15 mouse cellular contexts compared by ENCODE assay signal in genomic region chr2:130832012-130832411, GRCm38 (mm10).
"Had no signal": no experiment of that assay in that cellular context is flagged by ENCODE, and none has a peak within 500 bp of the region (broad histone marks: within the 10 kb centered on the region; RNA-seq: fewer than 3 reads in every experiment).

No protein-coding gene starts in this region.

- H3K27me3 ChIP-seq: kidney, embryonic 15.5 days; limb, embryonic 12.5 days; megakaryocyte, embryonic 14.5 days; midbrain, embryonic 12.5 days; neural tube, embryonic 13.5 days had no signal

- H3K27ac ChIP-seq: kidney, embryonic 15.5 days; left cerebral cortex, adult 2 months; limb, embryonic 12.5 days; liver, embryonic 14.5 days; midbrain, embryonic 12.5 days; neural tube, embryonic 13.5 days; stomach, postnatal 0 days had no signal

- H3K4me1 ChIP-seq: limb, embryonic 12.5 days had no signal

- ATAC-seq: midbrain, embryonic 16.5 days had no signal

- DNase-seq: kidney, postnatal 14 days; liver; lung, postnatal 4 days; right cerebral cortex, adult 18-20 months; thymus, postnatal 4 days had no signal

- H3K4me3 ChIP-seq: kidney, embryonic 15.5 days; left cerebral cortex, adult 2 months; limb, embryonic 12.5 days; megakaryocyte, embryonic 14.5 days; midbrain, embryonic 12.5 days; neural tube, embryonic 13.5 days had no signal

- H3K9ac ChIP-seq: kidney, embryonic 15.5 days; limb, embryonic 12.5 days; liver, embryonic 14.5 days; lung, embryonic 14.5 days; midbrain, embryonic 12.5 days; neural tube, embryonic 13.5 days had no signal

- H3K9me3 ChIP-seq: kidney, embryonic 15.5 days; limb, embryonic 12.5 days; midbrain, embryonic 12.5 days; neural tube, embryonic 13.5 days had no signal

- H3K4me2 ChIP-seq: kidney, embryonic 15.5 days; limb, embryonic 12.5 days; lung, embryonic 14.5 days; midbrain, embryonic 12.5 days; neural tube, embryonic 13.5 days had no signal
